Mouse (Mus musculus) erythroid progenitor cell, adult 5-6 weeks (primary cell): Measurements from ENCODE around the gene Ugt1a6a. TPM values are rescaled to one million over a fixed set of nuclear protein-coding genes. Genes with fewer than 3 reads are reported as not detected.
"Not testable (repeated sequence)": the region's sequence is repeated elsewhere in the genome, so short reads cannot be mapped to it uniquely, and the experiment has no call there.

Experiments used
- ATAC-seq: replicated peaks from 2 replicates; pipeline ENCODE4 v1.8.0; 2016; ENCODE audit warnings: moderate number of reproducible peaks, mild to moderate bottlenecking, moderate TSS enrichment, inconsistent platforms; ENCODE audit not compliant: poor library complexity, low FRiP score, severe bottlenecking
- total RNA-seq, 2 experiments: library from RNA; stranded (forward) in 1 of 2; stranded (reverse) in 1 of 2; fragments of 150-400 nt in 1 of 2; fragments of 186-747, 209-891 nt in 1 of 2; gene quantifications; 2 replicates each; pipeline versions ENCODE4 v1.2.3 to v1.2.4; 2015 to 2017; ENCODE audit warnings: low replicate concordance in 2 of 2

Gene Ugt1a6a
- total RNA-seq, 2 experiments from 2014 or later: 5.9 TPM; not detected in 1

- ATAC-seq: peak; percentile 82
Observed at GRCm38 (mm10) chr1:88205294-88205922, 70.8 kb downstream of the Ugt1a6a start, which contains the start of gene Dnajb3. TSS of gene Dnajb3 (minus strand) at chr1:88205782.

DNA sequence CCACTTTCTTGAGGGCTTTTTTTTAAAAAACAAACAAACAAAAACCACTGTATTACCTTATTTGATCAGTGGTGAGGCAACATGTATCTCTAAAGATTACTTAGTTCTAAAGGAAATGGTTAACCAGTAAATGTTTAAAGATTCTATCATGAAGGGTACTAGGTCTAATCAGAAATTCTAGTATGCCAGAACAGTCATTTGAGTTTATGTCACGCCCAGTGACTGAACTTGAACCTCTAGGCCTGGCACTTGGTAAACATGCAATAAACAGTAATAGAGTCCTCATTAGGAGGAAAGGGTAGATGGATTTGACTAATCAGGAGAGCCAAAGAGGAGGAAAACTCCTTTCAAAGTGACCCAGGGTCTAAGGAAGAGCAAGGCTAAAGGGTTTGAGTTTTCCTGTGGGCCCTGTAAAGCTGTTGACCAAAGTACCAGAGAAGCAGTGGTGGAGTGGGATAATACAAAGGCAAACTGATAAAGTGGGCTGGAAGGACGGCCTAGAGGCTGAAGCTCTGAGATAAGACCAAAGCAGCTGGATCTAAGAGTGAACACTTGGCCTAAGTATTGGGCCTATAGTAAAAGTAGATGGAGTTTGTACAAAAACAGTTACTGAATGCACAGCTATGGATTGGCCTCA, 72.4 kb downstream of the Ugt1a6a start:
- ATAC-seq: peak; percentile 82

- ATAC-seq: no peak
Observed at GRCm38 (mm10) chr1:88211812-88212211, 77.2 kb downstream of the Ugt1a6a start, which contains the start of gene Ugt1a1. TSS of gene Ugt1a1 (plus strand) at chr1:88211959.

- no peak for ATAC-seq
Observed at GRCm38 (mm10) chr1:88212341-88213045, 77.9 kb downstream of the Ugt1a6a start.

GRCm38 (mm10) chr1:88213061-88213460, 78.5 kb downstream of the Ugt1a6a start:
- ATAC-seq: no peak

DNA sequence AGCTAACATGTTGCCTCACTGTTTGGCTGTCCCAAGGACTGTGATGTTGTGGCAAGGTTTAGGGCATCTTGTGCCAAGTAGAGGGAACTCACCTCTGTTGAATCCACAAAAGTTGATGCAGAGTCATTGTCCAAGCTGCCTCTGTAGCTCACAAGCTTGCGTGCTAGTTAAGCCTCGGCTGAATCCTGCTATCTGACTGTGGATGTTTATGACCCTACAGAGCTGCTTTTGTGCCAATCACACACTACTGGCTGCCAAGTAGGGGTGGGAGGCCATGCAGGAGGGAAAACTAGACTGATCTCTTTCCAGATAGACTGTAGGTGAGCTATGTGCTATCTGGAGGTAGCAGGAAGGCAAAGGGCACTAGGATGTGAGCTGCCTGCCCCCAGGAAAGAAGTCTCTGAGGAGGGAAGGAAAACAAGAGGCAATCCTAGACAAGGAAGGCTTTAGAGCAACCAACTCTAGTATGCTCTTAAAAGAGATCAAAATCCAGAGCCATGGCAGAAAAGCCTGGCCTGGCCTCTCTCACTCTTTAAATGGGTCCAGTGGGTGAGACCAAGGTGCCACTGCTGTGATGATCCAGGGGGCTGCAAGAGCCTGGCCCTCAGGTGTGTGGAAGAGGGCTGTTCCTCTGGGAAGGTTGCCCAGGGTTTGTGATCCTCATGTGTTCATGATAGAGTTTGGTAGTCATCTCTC, 79.3 kb downstream of the Ugt1a6a start:
- no peak; the same call in 1 of the 2 replicates for ATAC-seq

DNA sequence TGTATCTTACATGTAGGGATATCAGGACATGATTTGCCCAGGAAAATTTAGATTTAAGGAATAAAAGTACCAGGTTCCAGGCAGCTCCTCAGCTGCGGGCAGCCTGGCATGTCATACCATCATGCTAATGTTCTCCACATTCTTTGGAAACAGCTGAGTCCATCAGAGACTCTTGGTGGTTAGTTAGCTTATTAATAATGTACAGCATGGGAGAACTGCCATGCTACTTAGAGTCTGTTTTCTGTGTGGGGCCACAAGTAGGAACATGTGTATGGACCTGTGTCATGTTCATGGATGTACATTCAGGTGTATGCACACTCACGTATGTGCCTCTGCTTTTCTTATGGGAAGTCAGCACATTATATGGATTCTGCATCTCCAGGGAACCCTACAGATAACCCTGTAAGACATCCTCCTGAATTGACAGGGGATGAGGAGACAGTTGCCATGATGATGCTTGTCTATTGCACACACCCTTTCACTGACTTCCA, 79.9 kb downstream of the Ugt1a6a start:
- ATAC-seq: no peak

DNA sequence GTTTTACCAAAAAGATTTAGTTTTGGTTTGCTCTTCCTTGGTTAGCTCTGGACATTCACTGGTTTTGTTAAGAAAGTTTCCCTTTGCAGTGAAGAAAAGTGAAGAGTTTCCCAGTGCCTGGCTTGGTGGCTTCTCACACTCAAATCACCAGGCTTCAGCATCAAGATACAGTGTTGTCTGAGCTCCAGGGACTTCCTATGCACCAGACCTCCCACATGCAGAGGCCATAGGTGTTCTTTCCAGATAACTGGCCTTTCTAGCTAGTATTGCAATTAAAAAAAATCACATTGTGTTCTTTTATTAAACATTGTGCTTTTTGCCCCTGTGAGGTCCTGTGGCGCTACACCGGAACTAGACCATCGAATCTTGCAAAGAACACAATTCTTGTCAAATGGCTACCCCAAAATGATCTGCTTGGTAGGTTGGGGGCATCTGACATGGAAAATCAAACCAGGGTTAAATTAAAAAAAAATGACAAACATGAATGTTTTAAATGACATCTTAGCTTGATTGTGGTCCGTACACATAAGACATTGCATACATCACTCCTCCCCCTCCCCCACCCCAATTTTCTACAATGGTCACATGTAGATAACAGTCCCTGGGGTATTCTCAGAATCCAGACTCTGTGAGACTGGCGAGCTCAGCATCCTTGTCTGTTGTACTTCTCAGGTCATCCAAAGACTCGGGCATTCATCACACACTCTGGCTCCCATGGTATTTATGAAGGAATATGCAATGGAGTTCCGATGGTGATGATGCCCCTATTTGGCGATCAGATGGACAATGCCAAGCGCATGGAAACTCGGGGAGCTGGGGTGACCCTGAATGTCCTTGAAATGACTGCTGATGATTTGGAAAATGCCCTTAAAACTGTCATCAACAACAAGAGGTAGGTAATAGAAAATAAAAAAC, 81.1 kb downstream of the Ugt1a6a start:
- ATAC-seq: no peak

DNA sequence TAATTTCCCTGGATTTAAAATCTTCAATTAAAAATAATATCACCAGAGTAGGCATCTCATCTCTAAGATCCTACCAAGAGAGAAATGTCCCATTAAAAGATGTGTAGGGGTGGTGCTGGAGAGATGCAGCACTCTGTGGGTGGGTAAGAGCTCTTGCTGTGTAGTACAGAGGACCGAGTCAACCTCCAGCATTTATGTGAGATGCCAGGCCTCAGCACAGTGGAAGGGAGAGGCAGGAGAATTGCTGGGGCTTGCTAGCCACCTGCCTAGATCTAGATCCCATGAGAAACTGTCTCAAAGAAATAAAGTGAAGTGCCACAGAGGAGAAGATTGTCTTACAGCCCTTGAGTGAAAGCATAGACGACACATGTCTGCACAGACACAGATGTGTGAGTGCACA, 81.9 kb downstream of the Ugt1a6a start:
- no peak for ATAC-seq

DNA sequence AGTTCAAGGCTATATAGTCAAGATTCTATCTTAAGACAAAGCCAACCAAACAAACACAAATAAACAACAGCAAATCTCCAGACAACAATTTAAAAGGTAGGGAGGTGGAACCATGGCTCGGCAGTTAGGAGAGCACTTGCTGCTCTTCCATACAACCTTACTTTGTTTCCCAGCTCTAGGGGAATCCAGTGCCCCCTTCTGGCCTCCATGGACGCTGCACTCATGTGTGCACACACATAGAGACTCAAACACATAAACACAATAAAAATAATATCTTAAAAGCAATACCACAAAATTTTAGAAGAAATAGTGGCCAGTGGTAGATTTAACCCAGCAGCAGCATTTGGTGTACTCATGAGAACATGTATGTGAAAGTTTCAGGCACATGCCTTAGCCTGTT, 82.5 kb downstream of the Ugt1a6a start:
- no peak for ATAC-seq

DNA sequence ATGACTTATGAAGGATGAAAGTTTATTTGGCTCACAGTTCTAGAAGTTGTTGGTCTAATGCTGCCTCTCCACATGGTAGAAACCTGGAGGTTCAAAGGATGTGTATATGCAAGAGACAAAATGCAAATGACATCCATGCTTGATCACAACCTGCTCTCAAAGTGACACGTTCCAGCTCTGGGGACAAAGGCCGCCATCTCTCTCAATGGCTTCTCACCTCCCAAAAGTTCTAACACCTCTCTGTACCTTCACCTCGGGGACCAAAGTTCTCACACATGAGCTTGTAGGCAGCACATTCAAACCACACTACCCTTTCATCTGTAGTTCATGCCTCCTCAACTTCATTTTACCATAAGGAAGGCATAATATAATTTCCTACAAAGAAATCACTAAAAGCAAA, 83.0 kb downstream of the Ugt1a6a start:
- ATAC-seq: no peak

- no peak for ATAC-seq
Observed at GRCm38 (mm10) chr1:88218051-88218450, 83.4 kb downstream of the Ugt1a6a start.

GRCm38 (mm10) chr1:88218591-88218990, 84.0 kb downstream of the Ugt1a6a start:
- no peak for ATAC-seq

DNA sequence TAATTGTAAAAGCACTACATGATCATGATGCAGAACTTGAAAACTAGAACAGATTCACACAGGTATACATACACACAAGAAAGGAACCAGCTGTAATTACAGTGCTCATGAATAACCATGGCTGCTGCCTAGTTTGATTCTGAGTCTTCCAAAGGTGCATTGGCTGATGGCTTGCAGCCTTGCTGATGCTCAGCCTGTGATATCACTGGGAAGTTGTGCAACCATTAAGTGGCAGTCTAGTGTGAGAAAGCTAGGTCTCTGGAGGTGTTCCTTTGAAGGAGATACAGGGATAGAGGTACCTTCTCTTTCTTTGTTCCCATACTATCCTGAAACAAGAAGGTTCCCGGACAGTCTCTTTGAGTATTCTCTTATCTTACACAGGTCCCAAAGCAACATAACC, 84.4 kb downstream of the Ugt1a6a start:
- no peak for ATAC-seq

- no peak for ATAC-seq
Observed at GRCm38 (mm10) chr1:88220336-88220735, 85.7 kb downstream of the Ugt1a6a start.

DNA sequence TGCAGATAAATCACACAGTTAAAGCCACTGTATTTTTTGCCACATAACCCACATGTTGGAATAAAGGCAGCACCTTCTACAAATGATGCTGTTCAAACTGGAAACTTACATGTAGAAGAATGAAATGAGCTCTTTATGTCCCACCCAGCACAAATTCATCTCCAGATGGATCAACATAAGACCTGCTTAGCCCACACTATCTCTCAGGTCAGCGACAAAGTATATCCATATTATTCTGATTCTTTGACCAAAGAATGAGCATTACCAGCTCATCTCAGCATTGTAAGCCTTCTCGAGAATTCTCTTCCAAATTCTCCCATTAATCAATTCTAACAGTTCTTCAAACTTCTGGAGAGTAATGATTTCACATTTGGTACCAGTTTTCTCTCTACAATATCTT, 87.6 kb downstream of the Ugt1a6a start:
- ATAC-seq: no peak

DNA sequence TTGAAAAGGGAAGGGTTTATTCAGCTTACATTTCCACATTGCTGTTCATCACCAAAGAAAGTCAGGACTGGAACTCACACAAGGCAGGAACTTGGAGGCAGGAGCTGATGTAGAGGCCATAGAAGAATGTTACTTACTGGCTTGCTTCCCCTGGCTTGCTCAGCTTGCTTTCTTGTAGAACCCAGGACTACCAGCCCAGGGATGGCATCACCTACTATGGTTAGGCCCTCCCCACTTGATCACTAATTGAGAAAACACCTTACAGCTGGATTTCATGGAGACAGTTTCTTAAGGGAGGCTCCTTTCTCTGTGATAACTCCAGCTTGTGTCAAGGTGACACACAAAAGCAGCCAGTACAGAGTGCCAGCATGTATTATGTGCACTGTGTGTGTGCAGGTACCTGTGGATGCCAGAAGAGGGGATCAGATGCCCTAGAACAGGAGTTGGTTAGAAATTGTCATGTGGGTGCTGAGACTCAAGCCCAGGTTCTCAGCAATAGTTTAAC, 88.5 kb downstream of the Ugt1a6a start:
- ATAC-seq: not testable (repeated sequence)

DNA sequence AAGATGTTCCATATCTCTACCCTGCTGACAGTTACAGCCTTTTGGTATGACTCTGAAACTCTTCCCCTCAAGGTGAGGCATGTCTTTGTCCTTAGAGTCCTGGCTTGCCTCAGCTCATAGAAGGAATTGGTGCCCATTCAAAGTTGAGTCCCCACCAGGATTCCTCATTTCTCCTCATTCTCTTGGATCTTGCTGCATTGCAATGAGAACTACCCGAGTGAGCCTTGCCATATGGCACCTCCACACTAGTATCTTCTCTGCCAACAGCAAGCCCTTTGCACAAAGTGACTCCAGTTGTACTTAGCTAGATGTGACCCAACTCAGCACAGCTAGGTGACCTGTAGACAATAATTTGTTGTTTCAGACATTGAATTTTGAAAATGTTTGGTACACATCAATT, 89.0 kb downstream of the Ugt1a6a start:
- no peak for ATAC-seq
